Mouse (Mus musculus) G1E (cell line): ENCODE measurements around the gene Mafg.

Source experiments
- CTCF ChIP-seq: IDR thresholded peaks from 2 replicates; pipeline ENCODE4 v1.5.1; 2012; ENCODE audit warnings: low read depth, low read length, inconsistent platforms, mixed read lengths
- GATA2 ChIP-seq: IDR thresholded peaks from 2 replicates; pipeline ENCODE4 v1.6.1; 2012; ENCODE audit warnings: low read depth, low read length, inconsistent platforms, borderline replicate concordance

- TF ChIP-seq CTCF (peak; percentile 38; the same call in 1 of the 2 replicates), GATA2 (no peak)
Observed at GRCm38 (mm10) chr11:120582268-120582981, 51.0 kb downstream of the Mafg start.
